Mouse (Mus musculus): ENCODE data around the gene Myd88. TPM values are rescaled to one million over a fixed set of nuclear protein-coding genes. Genes with fewer than 3 reads are reported as not detected.
A peak's percentile ranks its signal among the peaks of the same experiment; 100 is the strongest.
"Not testable (repeated sequence)": the region's sequence is repeated elsewhere in the genome, so short reads cannot be mapped to it uniquely, and the experiment has no call there.

Myd88 gene
- polyA plus RNA-seq (2015; fragmentation: Nextera tagmentation; extraction: Ambion mirVana): 4.5 and 4.7 TPM in 2 replicates

GRCm38 (mm10) chr9:119340909-119341816 is at the start of gene Myd88:
Gene Myd88 (minus strand): TSS chr9:119341411.
- peak; percentile 99 for ATAC-seq
- under 1% methylated on average over 68 of the region's 68 CpGs for WGBS

GRCm38 (mm10) chr9:119390214-119390613 is 49.0 kb upstream of the Myd88 start:
- Histone ChIP-seq H3K36me3 (no peaks in the 10 kb centered on the region), H3K4me1 (replicated peaks) (no peaks in the 10 kb centered on the region), H3K27ac (no peak overlapping the region), H3K4me2 (replicated peaks) (no peak overlapping the region), H3K27me3 (no peaks in the 10 kb centered on the region), H3K9ac (replicated peaks) (no peak overlapping the region), H3K4me3 (replicated peaks) (no peak overlapping the region), H3K9me3 (no peaks in the 10 kb centered on the region)
- WGBS: 93% methylated on average over 2 of the region's 2 CpGs
- ATAC-seq: no peak

More at GRCm38 (mm10) chr9:119340909-119341816, at the start of gene Myd88:
- Histone ChIP-seq H3K9ac (replicated peaks) (peak within 1 kb of the TSS; percentile 91), H3K27me3 (peaks cover 21% of the 10 kb centered on the region), H3K36me3 (peaks cover 32% of the 10 kb centered on the region), H3K4me3 (replicated peaks) (peak within 1 kb of the TSS; percentile 84), H3K9me3 (no peaks in the 10 kb centered on the region), H3K4me1 (replicated peaks) (peaks cover 36% of the 10 kb centered on the region), H3K27ac (peak within 1 kb of the TSS; percentile 88), H3K4me2 (replicated peaks) (peak within 1 kb of the TSS; percentile 76)

GRCm38 (mm10) chr9:119388956-119389355 is 47.7 kb upstream of the Myd88 start:
- Histone ChIP-seq H3K4me1 (replicated peaks) (no peaks in the 10 kb centered on the region), H3K27me3 (no peaks in the 10 kb centered on the region), H3K9me3 (no peaks in the 10 kb centered on the region), H3K36me3 (no peaks in the 10 kb centered on the region), H3K4me2 (replicated peaks) (no peak overlapping the region), H3K4me3 (replicated peaks) (no peak overlapping the region), H3K9ac (replicated peaks) (no peak overlapping the region), H3K27ac (no peak overlapping the region)
- no peak for ATAC-seq
- 66% methylated on average over 5 of the region's 5 CpGs for WGBS

GRCm38 (mm10) chr9:119382603-119383002 is 41.4 kb upstream of the Myd88 start:
- Histone ChIP-seq H3K4me3 (replicated peaks) (no peak overlapping the region), H3K4me1 (replicated peaks) (peaks cover 5% of the 10 kb centered on the region; the same call in 1 of the 2 replicates), H3K9ac (replicated peaks) (no peak overlapping the region), H3K27ac (no peak overlapping the region), H3K9me3 (no peaks in the 10 kb centered on the region), H3K36me3 (peaks cover 3% of the 10 kb centered on the region; the same call in 1 of the 2 replicates), H3K27me3 (no peaks in the 10 kb centered on the region), H3K4me2 (replicated peaks) (no peak overlapping the region)
- WGBS: 68% methylated on average over 6 of the region's 6 CpGs
- no peak for ATAC-seq

GRCm38 (mm10) chr9:119378231-119378630 is 37.0 kb upstream of the Myd88 start:
- Histone ChIP-seq H3K4me1 (replicated peaks) (peaks cover 5% of the 10 kb centered on the region; the same call in 1 of the 2 replicates), H3K4me2 (replicated peaks) (no peak overlapping the region), H3K9me3 (no peaks in the 10 kb centered on the region), H3K9ac (replicated peaks) (no peak overlapping the region), H3K27me3 (no peaks in the 10 kb centered on the region), H3K4me3 (replicated peaks) (no peak overlapping the region), H3K36me3 (peaks cover 3% of the 10 kb centered on the region; the same call in 1 of the 2 replicates), H3K27ac (no peak overlapping the region)
- 94% methylated on average over 4 of the region's 4 CpGs for WGBS
- no peak for ATAC-seq

- no peak for ATAC-seq
- 77% methylated on average over 6 of the region's 6 CpGs for WGBS
Observed at GRCm38 (mm10) chr9:119375556-119375955, 34.3 kb upstream of the Myd88 start.

GRCm38 (mm10) chr9:119375008-119375407 is 33.8 kb upstream of the Myd88 start:
- no peak for ATAC-seq
- WGBS: 87% methylated on average over 3 of the region's 3 CpGs
- no peaks in the 10 kb centered on the region for H3K27me3 ChIP-seq
- no peak overlapping the region for H3K27ac ChIP-seq
- no peaks in the 10 kb centered on the region for H3K9me3 ChIP-seq
- no peak overlapping the region for H3K9ac ChIP-seq (replicated peaks)
- no peak overlapping the region for H3K4me3 ChIP-seq (replicated peaks)
- no peaks in the 10 kb centered on the region for H3K4me1 ChIP-seq (replicated peaks)
- H3K36me3 ChIP-seq: peaks cover 3% of the 10 kb centered on the region; the same call in 1 of the 2 replicates
- H3K4me2 ChIP-seq (replicated peaks): no peak overlapping the region

More at GRCm38 (mm10) chr9:119375556-119375955, 34.3 kb upstream of the Myd88 start:
- Histone ChIP-seq H3K9me3 (no peaks in the 10 kb centered on the region), H3K4me1 (replicated peaks) (no peaks in the 10 kb centered on the region), H3K4me2 (replicated peaks) (no peak overlapping the region), H3K27me3 (no peaks in the 10 kb centered on the region), H3K9ac (replicated peaks) (no peak overlapping the region), H3K36me3 (peaks cover 3% of the 10 kb centered on the region; the same call in 1 of the 2 replicates), H3K4me3 (replicated peaks) (no peak overlapping the region), H3K27ac (no peak overlapping the region)

- Histone ChIP-seq H3K9me3 (no peaks in the 10 kb centered on the region), H3K9ac (replicated peaks) (no peak overlapping the region), H3K36me3 (no peaks in the 10 kb centered on the region), H3K27ac (no peak overlapping the region), H3K27me3 (no peaks in the 10 kb centered on the region), H3K4me1 (replicated peaks) (no peaks in the 10 kb centered on the region), H3K4me2 (replicated peaks) (no peak overlapping the region), H3K4me3 (replicated peaks) (no peak overlapping the region)
- 87% methylated on average over 4 of the region's 4 CpGs for WGBS
- no peak for ATAC-seq
Observed at GRCm38 (mm10) chr9:119371251-119371650, 30.0 kb upstream of the Myd88 start.

- WGBS: 86% methylated on average over 4 of the region's 4 CpGs
- not testable (repeated sequence) for H3K36me3 ChIP-seq; H3K9me3 ChIP-seq; H3K9ac ChIP-seq (replicated peaks); ATAC-seq; H3K4me1 ChIP-seq (replicated peaks); H3K27me3 ChIP-seq; H3K27ac ChIP-seq; H3K4me2 ChIP-seq (replicated peaks); H3K4me3 ChIP-seq (replicated peaks)
Observed at GRCm38 (mm10) chr9:119370770-119371169, 29.6 kb upstream of the Myd88 start.

- Histone ChIP-seq H3K4me2 (replicated peaks) (no peak overlapping the region), H3K4me1 (replicated peaks) (no peaks in the 10 kb centered on the region), H3K27ac (no peak overlapping the region), H3K9me3 (no peaks in the 10 kb centered on the region), H3K36me3 (no peaks in the 10 kb centered on the region), H3K27me3 (no peaks in the 10 kb centered on the region), H3K4me3 (replicated peaks) (no peak overlapping the region), H3K9ac (replicated peaks) (no peak overlapping the region)
- WGBS: 90% methylated on average over 3 of the region's 3 CpGs
- no peak for ATAC-seq
Observed at GRCm38 (mm10) chr9:119368367-119368766, 27.2 kb upstream of the Myd88 start.

GRCm38 (mm10) chr9:119365284-119365683 is 24.1 kb upstream of the Myd88 start, which contains the start of gene Slc22a14:
Gene Slc22a14 (minus strand): TSS chr9:119365553.
- 83% methylated on average over 7 of the region's 7 CpGs for WGBS
- no peak for ATAC-seq
- H3K36me3 ChIP-seq: no peaks in the 10 kb centered on the region
- H3K27me3 ChIP-seq: no peaks in the 10 kb centered on the region
- H3K4me1 ChIP-seq (replicated peaks): no peaks in the 10 kb centered on the region
- H3K9ac ChIP-seq (replicated peaks): no peak within 1 kb of the TSS
- no peak within 1 kb of the TSS for H3K27ac ChIP-seq
- no peak within 1 kb of the TSS for H3K4me2 ChIP-seq (replicated peaks)
- H3K4me3 ChIP-seq (replicated peaks): no peak within 1 kb of the TSS
- no peaks in the 10 kb centered on the region for H3K9me3 ChIP-seq

GRCm38 (mm10) chr9:119363229-119363628 is 22.0 kb upstream of the Myd88 start:
- Histone ChIP-seq H3K4me3 (replicated peaks) (no peak overlapping the region), H3K27me3 (no peaks in the 10 kb centered on the region; the same call in 1 of the 2 replicates), H3K9ac (replicated peaks) (no peak overlapping the region), H3K36me3 (no peaks in the 10 kb centered on the region), H3K9me3 (no peaks in the 10 kb centered on the region), H3K4me1 (replicated peaks) (no peaks in the 10 kb centered on the region), H3K4me2 (replicated peaks) (no peak overlapping the region), H3K27ac (no peak overlapping the region)
- WGBS: 91% methylated on average over 12 of the region's 12 CpGs
- no peak for ATAC-seq
